Mouse (Mus musculus): ENCODE data around the gene Gm49776.

GRCm38 (mm10) chr16:18250828-18251790 lies 7.0 kb downstream of the Gm49776 start:
- TF ChIP-seq GATA1 (IDR thresholded peaks at IDR 0.05; ENCODE audit: borderline replicate concordance, low read length) = no peak
- no peak for TF ChIP-seq FLI1 (IDR thresholded peaks at IDR 0.05; ENCODE audit: low read length)
